Mouse (Mus musculus) forebrain, embryonic 14.5 days (tissue): ENCODE data around the gene Grm3. TPM values are rescaled to one million over a fixed set of nuclear protein-coding genes. Genes with fewer than 3 reads are reported as not detected.

Experiments
- ATAC-seq: fragments of 200-750 bp; cut with Nextera tagmentation; 2 replicates; pipeline ENCODE4 v1.8.0; 2017; ENCODE audit warnings: mild to moderate bottlenecking, moderate library complexity
- DNase-seq: peaks from one replicate; pipeline ENCODE4 v3.0.0-alpha.2; 2015; ENCODE audit warnings: low spot score
- H3K27ac ChIP-seq: fragments of 300-500 bp; sonication (generic); 2 replicates; pipeline ENCODE4 v1.5.1; 2014; ENCODE audit warnings: low read depth, mild to moderate bottlenecking, control low read depth, low read length, moderate library complexity
- H3K27me3 ChIP-seq: fragments of 300-500 bp; sonication (generic); replicated peaks from 2 replicates; pipeline ENCODE4 v1.6.1; 2014; ENCODE audit warnings: low read length, control low read depth, mixed read lengths; ENCODE audit not compliant: control insufficient read depth, insufficient read depth
- H3K36me3 ChIP-seq: fragments of 300-500 bp; sonication (generic); 2 replicates; pipeline ENCODE4 v1.6.1; 2014; ENCODE audit warnings: low read length, control low read depth; ENCODE audit not compliant: control insufficient read depth, insufficient read depth
- H3K4me1 ChIP-seq: fragments of 300-500 bp; sonication (generic); 2 replicates; pipeline ENCODE4 v1.6.1; 2014; ENCODE audit warnings: antibody characterized with exemption, low read length, control low read depth; ENCODE audit not compliant: control insufficient read depth, insufficient read depth
- H3K4me2 ChIP-seq: fragments of 300-500 bp; sonication (generic); 2 replicates; pipeline ENCODE4 v1.6.1; 2014; ENCODE audit warnings: mild to moderate bottlenecking, control low read depth, low read length
- H3K4me3 ChIP-seq: fragments of 300-500 bp; sonication (generic); 2 replicates; pipeline ENCODE4 v1.5.1; 2014; ENCODE audit warnings: low read depth, low read length, control low read depth
- H3K9ac ChIP-seq: fragments of 300-500 bp; sonication (generic); 2 replicates; pipeline ENCODE4 v1.6.1; 2014; ENCODE audit warnings: mild to moderate bottlenecking, low read length, control low read depth, moderate library complexity
- H3K9me3 ChIP-seq: fragments of 300-500 bp; sonication (generic); replicated peaks from 2 replicates; pipeline ENCODE4 v1.6.1; 2016; ENCODE audit warnings: low read length, control low read depth, mixed read lengths; ENCODE audit not compliant: control insufficient read depth
- WGBS: fragments of 180-500 bp; shearing (Covaris S2); extraction: QIAGEN DNeasy Blood & Tissue Kit; methylation state at CpG from one replicate; pipeline ENCODE4 v1.1.7; 2014; 5-methylcytosine and 5-hydroxymethylcytosine counted together
- polyA plus RNA-seq: library from polyadenylated mRNA; unstranded; fragments of >200 nt; fragmentation: Nextera tagmentation; extraction: Ambion mirVana; gene quantifications from 2 replicates; pipeline ENCODE4 v1.2.1, GENCODE M21; 2014

The Grm3 gene
- polyA plus RNA-seq = 8.0 and 14.8 TPM in 2 replicates

DNA sequence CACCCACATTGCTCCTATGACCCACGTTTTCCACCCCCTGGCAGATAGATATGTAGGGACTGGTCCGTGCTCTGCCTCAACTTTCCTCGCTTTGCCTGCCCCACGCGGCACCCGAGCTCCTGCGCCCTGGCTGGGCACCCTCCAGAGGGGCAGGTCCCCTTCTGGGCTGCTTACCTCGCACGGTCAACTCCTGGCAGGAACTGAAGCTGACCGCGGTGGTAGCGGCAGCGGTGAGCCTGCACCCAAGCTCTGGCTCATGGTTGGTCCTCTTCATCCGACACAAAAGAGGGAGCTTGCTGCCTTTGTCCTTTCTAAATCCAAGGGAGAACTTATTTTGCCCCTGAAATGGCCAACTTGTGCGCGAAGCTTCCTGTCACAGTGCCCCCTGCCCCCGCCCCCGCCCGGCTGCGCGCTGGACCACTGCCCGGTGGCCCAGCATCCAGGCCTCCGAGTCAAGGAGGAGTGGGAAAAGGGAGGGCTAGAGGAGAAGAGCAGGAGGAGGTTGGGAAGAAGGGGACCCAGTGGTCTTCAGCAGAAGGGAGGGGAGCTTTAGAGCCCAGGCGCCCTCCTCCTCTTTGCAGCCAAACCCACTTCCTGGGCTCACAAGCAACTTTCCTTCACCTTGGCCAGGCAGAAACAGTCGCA, at the start of gene Grm3:
Gene Grm3, minus strand, starts transcription at position 215 of the 645 bp plus-strand sequence.
- peak; percentile 57 for ATAC-seq
- Histone ChIP-seq H3K4me3 (peak within 1 kb of the TSS; percentile 42), H3K9me3 (no peaks in the 10 kb centered on the region), H3K36me3 (no peaks in the 10 kb centered on the region), H3K27ac (no peak within 1 kb of the TSS; the same call in 1 of the 2 replicates), H3K9ac (peak within 1 kb of the TSS; percentile 67), H3K4me2 (peak within 1 kb of the TSS; percentile 94), H3K4me1 (peaks cover 5% of the 10 kb centered on the region; the same call in 1 of the 2 replicates), H3K27me3 (peaks cover 9% of the 10 kb centered on the region; the same call in 1 of the 2 replicates)
- peak; percentile 36 for DNase-seq
- WGBS = under 1% methylated on average over 25 of the region's 25 CpGs

DNA sequence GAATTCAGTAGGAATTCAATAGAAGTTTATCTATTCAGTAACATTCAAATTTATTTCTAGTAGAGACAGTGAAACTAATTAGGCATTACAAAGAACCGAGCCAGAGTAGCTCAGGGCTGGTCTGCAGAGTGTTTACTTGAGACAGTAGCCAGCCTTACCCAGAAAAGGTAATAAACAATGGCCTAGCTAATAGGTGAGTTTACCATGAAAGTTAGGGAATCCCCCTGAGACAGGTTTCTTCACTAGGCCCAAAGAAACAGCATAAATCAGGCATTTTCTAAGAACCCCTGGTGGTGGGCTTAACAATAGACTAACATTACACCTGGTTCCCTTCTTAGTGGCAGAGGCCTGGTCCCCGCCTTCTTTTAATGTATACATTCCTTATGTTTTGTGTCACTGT, 30.8 kb upstream of the Grm3 start:
- H3K9me3 ChIP-seq = no peaks in the 10 kb centered on the region
- no peak overlapping the region for H3K9ac ChIP-seq
- 66% methylated on average over 2 of the region's 2 CpGs for WGBS
- H3K36me3 ChIP-seq = no peaks in the 10 kb centered on the region
- H3K4me3 ChIP-seq = no peak overlapping the region
- H3K4me2 ChIP-seq = no peak overlapping the region
- DNase-seq (no peak), ATAC-seq (no peak)
- no peaks in the 10 kb centered on the region for H3K27me3 ChIP-seq
- H3K27ac ChIP-seq = no peak overlapping the region
- H3K4me1 ChIP-seq = no peaks in the 10 kb centered on the region

DNA sequence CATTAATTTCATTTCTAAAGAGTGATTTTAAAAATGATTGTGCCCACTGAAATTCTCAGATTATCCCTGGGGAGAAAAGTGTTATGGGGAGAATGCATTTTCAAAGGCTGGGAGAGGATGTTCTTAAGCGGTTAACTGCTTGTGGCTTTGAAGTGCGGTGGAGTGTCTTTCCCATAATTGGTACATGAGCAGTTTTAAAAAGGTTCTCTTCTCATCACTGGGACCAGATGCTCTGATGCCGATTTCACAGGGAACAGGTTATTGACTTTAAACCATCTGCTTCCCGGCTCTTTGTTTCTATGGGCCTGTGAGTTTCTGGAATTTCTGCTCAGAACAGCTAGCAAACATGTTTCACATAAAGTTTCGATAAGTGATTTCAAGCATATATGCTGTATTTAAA, 23.2 kb upstream of the Grm3 start:
- DNase-seq (peak; percentile 30), ATAC-seq (no peak)
- H3K36me3 ChIP-seq = no peaks in the 10 kb centered on the region

GRCm38 (mm10) chr5:9744120-9744519, 19.1 kb upstream of the Grm3 start:
- no peak overlapping the region for H3K4me3 ChIP-seq
- H3K36me3 ChIP-seq = no peaks in the 10 kb centered on the region
- no peak overlapping the region for H3K9ac ChIP-seq
- no peaks in the 10 kb centered on the region for H3K9me3 ChIP-seq
- H3K27ac ChIP-seq = no peak overlapping the region
- DNase-seq (no peak), ATAC-seq (no peak)
- no peak overlapping the region for H3K4me2 ChIP-seq
- H3K4me1 ChIP-seq = no peaks in the 10 kb centered on the region
- H3K27me3 ChIP-seq = no peaks in the 10 kb centered on the region
- 91% methylated on average over 5 of the region's 5 CpGs for WGBS

More for the DNA sequence above, 23.2 kb upstream of the Grm3 start:
- Histone ChIP-seq H3K9me3 (no peaks in the 10 kb centered on the region), H3K4me3 (no peak overlapping the region), H3K27me3 (no peaks in the 10 kb centered on the region), H3K27ac (no peak overlapping the region), H3K4me2 (no peak overlapping the region), H3K9ac (no peak overlapping the region), H3K4me1 (no peaks in the 10 kb centered on the region)
- 65% methylated on average over 5 of the region's 5 CpGs for WGBS

DNA sequence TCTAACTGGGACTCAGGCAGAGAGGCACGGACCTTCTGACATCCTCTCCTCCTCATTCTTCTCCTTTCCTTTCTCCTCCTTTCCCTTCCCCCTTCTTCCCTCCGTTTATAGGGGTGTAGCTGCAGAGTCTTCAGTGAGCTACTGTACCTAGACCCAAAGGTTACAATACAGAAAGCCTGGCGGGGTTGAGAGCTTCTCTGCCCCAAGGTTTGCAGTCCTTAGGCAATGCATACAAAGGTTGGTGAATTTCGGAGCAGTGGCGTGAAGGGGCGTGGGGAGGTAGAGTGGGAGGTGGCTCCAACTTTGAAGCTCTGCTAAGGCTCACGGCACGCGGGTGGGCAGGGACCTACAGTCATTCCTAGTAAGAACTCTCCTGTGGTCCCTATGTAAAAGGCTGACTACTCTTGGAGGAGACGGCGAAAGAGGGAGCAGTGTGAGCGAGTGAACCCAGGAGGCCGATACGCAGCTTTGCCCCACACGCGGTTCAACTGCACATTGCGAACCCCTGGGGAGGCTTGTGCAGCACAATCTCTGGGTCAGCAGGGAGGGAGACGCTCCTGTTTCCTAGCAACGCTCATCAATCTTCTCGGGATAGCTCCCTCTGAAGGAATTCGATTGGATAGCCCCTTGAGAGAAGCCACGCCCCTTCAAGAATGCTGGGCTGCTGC, 765 bp upstream of the Grm3 start:
- Histone ChIP-seq H3K27me3 (peaks cover 9% of the 10 kb centered on the region; the same call in 1 of the 2 replicates), H3K4me1 (peaks cover 5% of the 10 kb centered on the region; the same call in 1 of the 2 replicates), H3K36me3 (no peaks in the 10 kb centered on the region), H3K9me3 (no peaks in the 10 kb centered on the region), H3K4me3 (peak overlapping the region; percentile 42), H3K9ac (peak overlapping the region; percentile 67), H3K4me2 (peak overlapping the region; percentile 94), H3K27ac (no peak overlapping the region)
- DNase-seq (peak; percentile 92), ATAC-seq (peak; percentile 92)
- under 1% methylated on average over 22 of the region's 22 CpGs for WGBS

GRCm38 (mm10) chr5:9724287-9724955, 549 bp downstream of the Grm3 start:
- Histone ChIP-seq H3K27ac (no peak overlapping the region), H3K4me2 (peak overlapping the region; percentile 94), H3K9me3 (no peaks in the 10 kb centered on the region), H3K4me1 (peaks cover 5% of the 10 kb centered on the region; the same call in 1 of the 2 replicates), H3K9ac (peak overlapping the region; percentile 67), H3K4me3 (peak overlapping the region; percentile 42), H3K27me3 (peaks cover 9% of the 10 kb centered on the region; the same call in 1 of the 2 replicates), H3K36me3 (no peaks in the 10 kb centered on the region)
- 13% methylated on average over 13 of the region's 13 CpGs for WGBS
- ATAC-seq (peak; percentile 22), DNase-seq (peak; percentile 17)

DNA sequence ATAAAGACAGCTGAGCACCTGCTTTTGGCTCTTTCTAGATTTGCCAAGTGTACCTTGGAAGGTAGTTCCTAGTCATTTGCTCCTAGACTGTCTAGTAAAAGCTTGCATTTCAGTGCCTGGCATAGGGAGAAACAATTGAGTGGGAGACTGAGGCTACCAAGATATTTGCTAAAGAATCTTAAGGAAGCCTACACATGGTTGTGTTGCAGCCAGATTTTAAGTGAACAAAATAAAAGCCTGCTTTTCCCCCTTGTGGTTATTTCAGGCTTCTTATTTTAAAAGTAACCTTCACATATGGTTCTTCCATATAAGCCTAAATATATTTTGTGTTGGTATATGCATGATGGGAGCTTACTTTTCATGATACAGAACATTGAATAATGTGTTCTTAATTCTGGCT, 3.8 kb downstream of the Grm3 start:
- no peak overlapping the region for H3K4me2 ChIP-seq
- peaks cover 7% of the 10 kb centered on the region; the same call in 1 of the 2 replicates for H3K27me3 ChIP-seq
- H3K4me1 ChIP-seq = peaks cover 5% of the 10 kb centered on the region; the same call in 1 of the 2 replicates
- H3K9me3 ChIP-seq = no peaks in the 10 kb centered on the region
- DNase-seq = no peak
- no peak overlapping the region for H3K9ac ChIP-seq
- H3K36me3 ChIP-seq = no peaks in the 10 kb centered on the region
- no peak for ATAC-seq
- H3K4me3 ChIP-seq = no peak overlapping the region
- no peak overlapping the region for H3K27ac ChIP-seq

- no peaks in the 10 kb centered on the region for H3K27me3 ChIP-seq
- DNase-seq (no peak), ATAC-seq (no peak)
- H3K27ac ChIP-seq = no peak overlapping the region
- H3K4me2 ChIP-seq = no peak overlapping the region
- H3K9me3 ChIP-seq = no peaks in the 10 kb centered on the region
- WGBS = 88% methylated on average over 5 of the region's 5 CpGs
- no peak overlapping the region for H3K4me3 ChIP-seq
- H3K4me1 ChIP-seq = no peaks in the 10 kb centered on the region
- no peaks in the 10 kb centered on the region for H3K36me3 ChIP-seq
- H3K9ac ChIP-seq = no peak overlapping the region
These were observed 8.7 kb downstream of the Grm3 start for GRCm38 (mm10) chr5:9716295-9716694.
